Mouse (Mus musculus) intestine, embryonic 15.5 days (tissue): ENCODE results near the gene Gna15. TPM values are rescaled to one million over a fixed set of nuclear protein-coding genes. Genes with fewer than 3 reads are reported as not detected.

Experiments
- ATAC-seq: fragments of 200-750 bp; cut with Nextera tagmentation; 2 replicates; pipeline ENCODE4 v1.8.0; 2017; ENCODE audit warnings: moderate TSS enrichment, moderate library complexity
- H3K27ac ChIP-seq: fragments of 300-500 bp; sonication (generic); 2 replicates; pipeline ENCODE4 v1.5.1; 2015; ENCODE audit warnings: mild to moderate bottlenecking, inconsistent platforms
- H3K27me3 ChIP-seq: fragments of 300-500 bp; sonication (generic); replicated peaks from 2 replicates; pipeline ENCODE4 v1.6.1; 2015; ENCODE audit warnings: inconsistent platforms
- H3K36me3 ChIP-seq: fragments of 300-500 bp; sonication (generic); 2 replicates; pipeline ENCODE4 v1.6.1; 2015; ENCODE audit warnings: inconsistent platforms
- H3K4me1 ChIP-seq: fragments of 300-500 bp; sonication (generic); replicated peaks from 2 replicates; pipeline ENCODE4 v1.6.1; 2015; ENCODE audit warnings: inconsistent platforms
- H3K4me2 ChIP-seq: fragments of 300-500 bp; sonication (generic); replicated peaks from 2 replicates; pipeline ENCODE4 v1.6.1; 2015; ENCODE audit warnings: mild to moderate bottlenecking, inconsistent platforms
- H3K4me3 ChIP-seq: fragments of 300-500 bp; sonication (generic); replicated peaks from 2 replicates; pipeline ENCODE4 v1.5.1; 2015; ENCODE audit warnings: inconsistent platforms
- H3K9ac ChIP-seq: fragments of 300-500 bp; sonication (generic); 2 replicates; pipeline ENCODE4 v1.6.1; 2015; ENCODE audit warnings: inconsistent platforms
- H3K9me3 ChIP-seq: fragments of 300-500 bp; sonication (generic); 2 replicates; pipeline ENCODE4 v1.6.1; 2016; ENCODE audit warnings: inconsistent platforms
- WGBS: fragments of 180-500 bp; shearing (Covaris S2); methylation state at CpG from one replicate; pipeline ENCODE4 v1.1.7; 2015; 5-methylcytosine and 5-hydroxymethylcytosine counted together
- polyA plus RNA-seq: library from polyadenylated mRNA; unstranded; fragments of >200 nt; fragmentation: Nextera tagmentation; extraction: Ambion mirVana; gene quantifications from 2 replicates; pipeline ENCODE4 v1.2.1, GENCODE M21; 2015

The Gna15 gene
- 0.92 and 0.97 TPM in 2 replicates for polyA plus RNA-seq

DNA sequence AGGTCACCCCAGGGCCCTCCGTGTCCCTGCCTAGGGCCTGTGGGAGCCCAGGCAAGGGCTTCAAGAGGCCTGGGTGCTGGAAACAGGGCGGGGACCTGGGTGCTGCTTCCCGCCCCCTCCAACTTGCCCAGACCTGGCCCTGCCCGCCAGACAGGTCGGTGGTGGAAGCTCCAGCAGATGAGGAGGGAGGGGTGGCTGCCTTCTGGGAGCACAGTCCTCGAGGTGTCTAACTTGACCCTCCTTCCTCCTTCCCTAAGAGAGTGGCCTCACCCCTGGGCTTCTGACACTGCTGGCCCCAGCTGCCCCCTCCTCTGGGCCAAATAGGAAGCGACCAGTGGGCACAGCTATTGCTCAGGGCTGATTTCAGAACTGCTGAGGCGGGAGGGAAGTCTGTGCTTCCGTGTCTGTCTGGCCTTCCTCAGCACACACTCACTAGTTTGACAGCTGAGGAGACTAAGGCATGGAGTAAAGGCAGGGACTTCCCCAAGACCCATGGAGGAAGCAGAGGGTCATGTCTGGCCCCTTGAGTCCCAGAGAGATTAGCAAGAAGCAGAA, at the start of gene Gna15:
Gene Gna15 (minus strand): TSS at position 175 of the 555 bp plus-strand sequence.
- Histone ChIP-seq H3K4me2 (peak within 1 kb of the TSS; percentile 30), H3K9ac (no peak within 1 kb of the TSS), H3K4me1 (peaks cover 18% of the 10 kb centered on the region), H3K9me3 (no peaks in the 10 kb centered on the region), H3K27me3 (no peaks in the 10 kb centered on the region), H3K27ac (peak within 1 kb of the TSS; percentile 27; the same call in 1 of the 2 replicates), H3K4me3 (no peak within 1 kb of the TSS), H3K36me3 (peaks cover 5% of the 10 kb centered on the region)
- 16% methylated on average over 9 of the region's 9 CpGs for WGBS
- ATAC-seq = peak; percentile 42

GRCm38 (mm10) chr10:81572975-81573374, 49.0 kb upstream of the Gna15 start:
- H3K27me3 ChIP-seq = 0 out of 2 replicates have a peak, but pooled peaks cover 3% of the 10 kb centered on the region
- peaks cover 65% of the 10 kb centered on the region for H3K4me1 ChIP-seq
- no peak overlapping the region for H3K9ac ChIP-seq
- peak overlapping the region; percentile 44; the same call in 1 of the 2 replicates for H3K27ac ChIP-seq
- H3K9me3 ChIP-seq = no peaks in the 10 kb centered on the region
- no peak for ATAC-seq
- H3K4me3 ChIP-seq = no peak overlapping the region
- no peaks in the 10 kb centered on the region for H3K36me3 ChIP-seq
- H3K4me2 ChIP-seq = peak overlapping the region; percentile 82
- WGBS = 18% methylated on average over 9 of the region's 9 CpGs

- Histone ChIP-seq H3K4me2 (peak overlapping the region; percentile 82), H3K27ac (peak overlapping the region; percentile 72), H3K27me3 (0 out of 2 replicates have a peak, but pooled peaks cover 3% of the 10 kb centered on the region), H3K36me3 (no peaks in the 10 kb centered on the region), H3K9me3 (no peaks in the 10 kb centered on the region), H3K4me3 (peak overlapping the region; percentile 27), H3K4me1 (peaks cover 69% of the 10 kb centered on the region), H3K9ac (no peak overlapping the region)
- 5% methylated on average over 9 of the region's 9 CpGs for WGBS
- ATAC-seq = peak; percentile 3; the same call in 1 of the 2 replicates
These were observed 48.2 kb upstream of the Gna15 start for GRCm38 (mm10) chr10:81572133-81572671.

DNA sequence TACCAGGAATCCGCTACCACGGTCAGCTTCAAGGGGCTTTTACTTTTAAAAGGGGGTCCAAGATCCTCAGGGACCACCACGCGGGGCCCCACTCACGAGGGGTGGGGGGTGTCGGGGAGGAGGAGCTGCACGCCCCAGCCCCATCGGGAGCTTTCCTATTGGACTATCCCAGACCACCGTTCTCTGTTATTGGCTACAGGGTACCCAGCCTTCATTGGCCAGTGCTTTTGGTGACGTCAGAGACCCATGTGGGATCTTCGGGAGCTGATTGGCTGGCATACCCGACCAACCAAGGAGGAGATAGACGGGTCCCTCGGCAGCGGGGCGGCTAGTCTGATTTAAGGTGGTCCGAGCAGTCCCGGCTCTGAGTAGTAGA, 47.5 kb upstream of the Gna15 start:
- H3K4me3 ChIP-seq = peak overlapping the region; percentile 44
- peak overlapping the region; percentile 6; the same call in 1 of the 2 replicates for H3K9ac ChIP-seq
- H3K9me3 ChIP-seq = no peaks in the 10 kb centered on the region
- H3K4me2 ChIP-seq = peak overlapping the region; percentile 82
- peak; percentile 89 for ATAC-seq
- H3K36me3 ChIP-seq = no peaks in the 10 kb centered on the region
- H3K27me3 ChIP-seq = 0 out of 2 replicates have a peak, but pooled peaks cover 3% of the 10 kb centered on the region
- H3K27ac ChIP-seq = peak overlapping the region; percentile 79
- WGBS = under 1% methylated on average over 18 of the region's 18 CpGs
- H3K4me1 ChIP-seq = peaks cover 69% of the 10 kb centered on the region

GRCm38 (mm10) chr10:81570831-81571500, 46.9 kb upstream of the Gna15 start:
- H3K9ac ChIP-seq = peak overlapping the region; percentile 26
- under 1% methylated on average over 34 of the region's 34 CpGs for WGBS
- peaks cover 64% of the 10 kb centered on the region for H3K4me1 ChIP-seq
- ATAC-seq = peak; percentile 61
- H3K4me2 ChIP-seq = peak overlapping the region; percentile 82
- H3K36me3 ChIP-seq = peaks cover 5% of the 10 kb centered on the region; the same call in 1 of the 2 replicates
- peak overlapping the region; percentile 44 for H3K4me3 ChIP-seq
- H3K27ac ChIP-seq = peak overlapping the region; percentile 82
- 0 out of 2 replicates have a peak, but pooled peaks cover 3% of the 10 kb centered on the region for H3K27me3 ChIP-seq
- H3K9me3 ChIP-seq = no peaks in the 10 kb centered on the region

GRCm38 (mm10) chr10:81570238-81570800, 46.3 kb upstream of the Gna15 start:
- Histone ChIP-seq H3K27ac (peak overlapping the region; percentile 82), H3K9me3 (no peaks in the 10 kb centered on the region), H3K36me3 (peaks cover 12% of the 10 kb centered on the region), H3K4me3 (peak overlapping the region; percentile 44), H3K4me1 (peaks cover 61% of the 10 kb centered on the region), H3K9ac (peak overlapping the region; percentile 26; the same call in 1 of the 2 replicates), H3K27me3 (0 out of 2 replicates have a peak, but pooled peaks cover 3% of the 10 kb centered on the region), H3K4me2 (peak overlapping the region; percentile 82)
- 0 out of 2 replicates have a peak, but pooled peaks have one; percentile 0 for ATAC-seq
- 5% methylated on average over 11 of the region's 11 CpGs for WGBS

DNA sequence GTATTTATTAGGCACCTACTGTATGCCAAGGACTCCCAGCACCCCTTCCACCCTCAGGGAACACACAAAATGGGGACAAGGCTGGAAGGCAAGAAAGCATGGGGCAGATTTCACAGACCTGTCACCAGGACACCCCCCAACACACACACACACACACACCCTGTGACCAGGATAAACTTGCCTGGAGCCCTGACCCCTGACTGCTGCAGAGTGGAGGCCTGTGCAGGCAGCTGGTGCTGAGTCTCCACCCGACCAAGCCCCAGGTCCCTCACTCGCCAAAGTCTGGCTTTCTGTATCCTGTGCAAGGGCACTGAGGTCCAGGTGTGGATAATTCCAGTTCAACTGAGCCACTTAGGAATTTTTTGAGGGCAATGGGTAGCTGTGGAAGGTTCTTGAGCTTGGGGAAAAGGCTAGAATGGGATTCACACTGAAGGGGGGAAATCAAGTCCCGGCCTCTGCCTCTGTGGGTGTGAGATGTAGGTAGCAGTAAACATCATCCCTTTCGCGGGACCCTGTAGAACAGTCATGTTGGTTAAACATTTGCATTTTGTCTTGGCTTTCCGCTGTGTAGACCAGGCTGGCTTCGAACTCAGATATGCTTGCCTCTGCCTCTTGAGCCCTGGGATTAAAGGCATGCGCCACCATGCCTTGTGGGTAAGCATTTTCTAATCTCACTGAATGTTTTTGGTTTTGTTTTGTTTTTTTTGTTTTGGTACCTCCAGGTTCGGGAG, 45.6 kb upstream of the Gna15 start:
- ATAC-seq = no peak
- Histone ChIP-seq H3K4me2 (no peak overlapping the region), H3K9ac (no peak overlapping the region), H3K27ac (peak overlapping the region; percentile 83), H3K36me3 (peaks cover 17% of the 10 kb centered on the region), H3K27me3 (0 out of 2 replicates have a peak, but pooled peaks cover 3% of the 10 kb centered on the region), H3K4me1 (peaks cover 64% of the 10 kb centered on the region), H3K9me3 (no peaks in the 10 kb centered on the region), H3K4me3 (no peak overlapping the region)
- 63% methylated on average over 9 of the region's 9 CpGs for WGBS

DNA sequence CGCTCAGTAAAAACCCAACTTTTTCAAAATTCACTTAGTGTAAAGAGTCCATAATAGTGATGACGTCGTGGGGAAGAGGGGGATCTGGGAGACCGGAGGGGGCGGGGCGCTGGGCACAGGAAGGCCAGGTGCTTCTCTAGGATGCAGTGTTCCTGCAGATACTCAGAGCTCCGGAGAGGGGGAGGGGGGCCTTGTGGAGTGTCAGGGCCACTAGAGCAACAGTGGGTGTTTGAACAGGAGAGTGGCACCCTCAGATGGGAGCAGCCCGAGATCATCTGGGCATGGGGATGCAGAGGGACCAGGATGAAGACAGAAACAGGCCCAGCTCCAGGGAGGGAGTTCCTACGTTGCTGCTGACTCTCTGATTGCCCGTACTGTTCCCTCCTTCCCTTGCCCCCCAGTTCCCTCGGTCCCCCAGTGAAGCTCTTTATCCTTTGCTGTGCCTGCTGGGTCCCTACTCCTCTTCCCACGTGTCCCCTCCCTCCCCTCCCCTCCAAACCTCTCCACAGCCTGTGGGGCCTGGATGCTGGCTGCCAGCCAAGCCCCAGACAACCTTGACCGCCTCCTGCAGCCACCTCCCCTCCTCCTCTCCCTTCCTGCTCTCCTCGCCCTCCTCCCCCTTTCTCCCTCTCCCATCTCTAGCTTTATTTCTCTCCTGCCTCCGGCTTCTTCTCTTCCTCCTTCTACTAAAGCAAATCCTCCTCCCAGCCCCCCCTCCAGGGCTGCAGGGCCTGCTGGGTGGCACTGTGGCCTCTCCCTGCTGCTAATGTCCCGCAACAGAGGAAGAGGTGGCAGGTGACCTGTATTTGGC, 44.6 kb upstream of the Gna15 start:
- H3K9me3 ChIP-seq = no peaks in the 10 kb centered on the region
- peak overlapping the region; percentile 83 for H3K27ac ChIP-seq
- ATAC-seq = peak; percentile 11
- peak overlapping the region; percentile 44 for H3K4me2 ChIP-seq
- H3K27me3 ChIP-seq = 0 out of 2 replicates have a peak, but pooled peaks cover 3% of the 10 kb centered on the region
- peaks cover 19% of the 10 kb centered on the region for H3K36me3 ChIP-seq
- 0 out of 2 replicates have a peak overlapping the region, but pooled peaks have one; percentile 6 for H3K9ac ChIP-seq
- peaks cover 66% of the 10 kb centered on the region for H3K4me1 ChIP-seq
- WGBS = 8% methylated on average over 16 of the region's 16 CpGs
- no peak overlapping the region for H3K4me3 ChIP-seq

DNA sequence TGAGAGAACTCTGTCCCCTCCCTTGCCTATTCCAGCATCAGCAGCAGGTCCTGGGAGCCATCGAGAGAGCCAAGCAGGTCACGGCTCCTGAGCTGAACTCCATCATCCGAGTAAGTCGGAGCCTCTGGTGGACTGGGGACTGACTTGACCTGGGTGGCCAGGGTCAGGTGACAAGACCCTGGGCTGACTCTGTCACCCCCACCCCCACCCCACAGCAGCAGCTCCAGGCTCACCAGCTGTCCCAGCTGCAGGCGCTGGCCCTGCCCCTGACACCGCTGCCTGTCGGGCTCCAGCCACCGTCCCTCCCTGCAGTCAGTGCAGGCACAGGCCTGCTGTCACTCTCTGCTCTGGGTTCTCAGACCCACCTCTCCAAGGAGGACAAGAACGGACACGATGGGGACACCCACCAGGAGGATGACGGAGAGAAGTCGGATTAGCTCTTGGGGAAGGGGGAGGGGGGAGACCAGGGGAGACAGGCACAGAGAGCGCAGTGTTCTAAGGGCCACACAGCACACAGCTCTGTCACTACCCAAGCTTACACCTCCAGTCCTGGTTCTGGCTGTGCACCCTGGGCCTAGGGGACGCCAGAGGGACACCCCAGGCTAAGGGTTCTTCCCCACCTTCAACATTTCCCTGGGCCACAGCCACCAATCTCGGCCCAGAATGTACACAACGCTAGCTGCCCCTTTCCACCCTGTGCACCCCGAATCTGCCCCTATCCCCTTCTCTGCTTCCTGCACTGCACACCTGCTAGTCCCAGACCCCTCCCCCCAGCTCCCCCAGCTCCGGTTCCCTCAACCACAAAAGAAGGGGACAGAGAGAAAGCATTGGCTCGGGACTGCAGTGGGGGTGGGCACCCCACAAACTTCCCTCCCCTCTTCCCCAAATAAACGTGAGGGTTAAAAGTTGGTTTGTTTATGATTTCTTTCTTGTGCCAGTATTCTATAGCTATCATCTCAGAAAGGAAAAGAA, 41.5 kb upstream of the Gna15 start:
- no peak overlapping the region for H3K27ac ChIP-seq
- no peak overlapping the region for H3K9ac ChIP-seq
- H3K4me1 ChIP-seq = peaks cover 72% of the 10 kb centered on the region
- peaks cover 22% of the 10 kb centered on the region for H3K36me3 ChIP-seq
- no peaks in the 10 kb centered on the region for H3K27me3 ChIP-seq
- WGBS = 58% methylated on average over 20 of the region's 20 CpGs
- H3K4me3 ChIP-seq = no peak overlapping the region
- ATAC-seq = no peak
- no peak overlapping the region for H3K4me2 ChIP-seq
- H3K9me3 ChIP-seq = no peaks in the 10 kb centered on the region

GRCm38 (mm10) chr10:81564734-81565133, 40.7 kb upstream of the Gna15 start:
- Histone ChIP-seq H3K27ac (no peak overlapping the region), H3K9ac (no peak overlapping the region)
- ATAC-seq = no peak

More at GRCm38 (mm10) chr10:81564734-81565133, 40.7 kb upstream of the Gna15 start:
- peak overlapping the region; percentile 87; the same call in 1 of the 2 replicates for H3K4me2 ChIP-seq
- H3K4me3 ChIP-seq = peak overlapping the region; percentile 30; the same call in 1 of the 2 replicates
- H3K9me3 ChIP-seq = no peaks in the 10 kb centered on the region
- H3K27me3 ChIP-seq = no peaks in the 10 kb centered on the region
- 34% methylated on average over 10 of the region's 10 CpGs for WGBS
- H3K4me1 ChIP-seq = peaks cover 65% of the 10 kb centered on the region
- peaks cover 22% of the 10 kb centered on the region for H3K36me3 ChIP-seq
